Comparison of ENCODE assay signal across 9 mouse cellular contexts in the genomic region with DNA sequence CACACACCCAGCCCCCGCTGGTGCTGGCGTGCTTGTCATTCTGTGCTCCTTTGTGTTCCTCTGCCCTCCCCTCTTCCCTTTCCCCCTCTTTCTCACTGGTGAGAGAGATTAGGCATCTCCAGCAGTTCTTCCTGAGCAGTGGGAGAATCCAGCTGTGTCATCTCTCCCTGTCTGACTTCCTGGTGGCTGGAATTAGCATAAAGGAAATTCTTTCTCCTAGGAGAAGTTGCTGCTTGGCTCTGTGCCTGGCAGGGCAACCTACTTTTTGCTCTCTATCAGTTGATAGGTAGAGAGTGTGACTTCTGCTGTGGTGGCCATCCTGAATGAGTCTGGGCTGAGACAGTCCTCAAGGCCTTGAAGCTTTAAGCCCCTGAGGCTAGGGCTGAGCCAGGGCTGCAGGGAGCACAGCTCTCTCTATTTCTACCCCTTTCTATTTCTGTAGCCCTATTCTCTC.
DNase-seq lines count a peak whose midpoint lies in the region; ATAC-seq and TF ChIP-seq lines count a peak whose summit lies in the region.
"Had no signal": no experiment of that assay in that cellular context is flagged by ENCODE, and none has a peak within 500 bp of the region (broad histone marks: within the 10 kb centered on the region; RNA-seq: fewer than 3 reads in every experiment).

No protein-coding gene starts in this region.

- no peak overlapping the region for H3K9ac ChIP-seq in forebrain, embryonic 12.5 days
- H3K9ac ChIP-seq in lung, embryonic 14.5 days = no peak overlapping the region
- H3K9ac ChIP-seq in kidney, postnatal 0 days (ENCODE audit: low read depth, low read length) = no peak overlapping the region

- H3K36me3 ChIP-seq in forebrain, embryonic 10.5 days (replicated peaks) = no peaks in the 10 kb centered on the region
- no peaks in the 10 kb centered on the region for H3K36me3 ChIP-seq in forebrain, embryonic 12.5 days (replicated peaks)
- no peaks in the 10 kb centered on the region for H3K36me3 ChIP-seq in lung, embryonic 14.5 days (ENCODE audit: insufficient read depth)
- H3K36me3 ChIP-seq in kidney, postnatal 0 days (ENCODE audit: insufficient read depth, low read length) = no peaks in the 10 kb centered on the region

- no peak for TF ChIP-seq CTCF in lung, embryonic 14.5 days (IDR thresholded peaks at IDR 0.05; ENCODE audit: low read depth)
- no peak for TF ChIP-seq CTCF in lung, adult 2 months (IDR thresholded peaks at IDR 0.05; ENCODE audit: insufficient read depth, low read length)
- no peak for TF ChIP-seq CTCF in kidney, postnatal 0 days (IDR thresholded peaks at IDR 0.05; ENCODE audit: low read depth)

- H3K4me2 ChIP-seq in forebrain, embryonic 12.5 days = no peak overlapping the region
- no peak overlapping the region for H3K4me2 ChIP-seq in lung, embryonic 14.5 days
- no peak overlapping the region for H3K4me2 ChIP-seq in kidney, postnatal 0 days (ENCODE audit: low read length)

- WGBS in forebrain, embryonic 10.5 days = 10% methylated on average over 2 of the region's 2 CpGs
- 0% methylated on average over 2 of the region's 2 CpGs for WGBS in forebrain, embryonic 12.5 days
- 17% methylated on average over 2 of the region's 2 CpGs for WGBS in lung, embryonic 14.5 days
- WGBS in lung, adult 2 months = 24% methylated on average over 2 of the region's 2 CpGs
- 27% methylated on average over 2 of the region's 2 CpGs for WGBS in kidney, postnatal 0 days

- no peak for ATAC-seq in forebrain, embryonic 12.5 days (ENCODE audit: low FRiP score)
- ATAC-seq in lung, embryonic 14.5 days (ENCODE audit: insufficient read depth) = peak; percentile 88; the same call in 1 of the 2 replicates
- ATAC-seq in kidney, postnatal 0 days (replicated peaks; ENCODE audit: low FRiP score, low read depth) = peak; percentile 40; the same call in 1 of the 2 replicates
- ATAC-seq in megakaryocyte, adult 5-6 weeks (ENCODE audit: poor library complexity, severe bottlenecking) = no peak

- peaks cover 25% of the 10 kb centered on the region for H3K4me1 ChIP-seq in forebrain, embryonic 10.5 days
- peaks cover 11% of the 10 kb centered on the region for H3K4me1 ChIP-seq in forebrain, embryonic 12.5 days
- H3K4me1 ChIP-seq in lung, embryonic 14.5 days (ENCODE audit: insufficient read depth) = no peaks in the 10 kb centered on the region
- no peaks in the 10 kb centered on the region; the same call in none of the 2 replicates for H3K4me1 ChIP-seq in lung, adult 2 months (ENCODE audit: control insufficient read depth, insufficient read depth, low read length)
- H3K4me1 ChIP-seq in kidney, postnatal 0 days (replicated peaks; ENCODE audit: insufficient read depth, low read length) = peaks cover 8% of the 10 kb centered on the region; the same call in 1 of the 2 replicates

- no peak for DNase-seq in forebrain, embryonic 10.5 days (ENCODE audit: extremely low spot score, low spot score)
- peak; percentile 80 for DNase-seq in lung, embryonic 14.5 days
- DNase-seq in lung, adult 2 months = no peak
- peak; percentile 78 for DNase-seq in kidney, postnatal 0 days (ENCODE audit: low spot score)
- DNase-seq in retina, postnatal 1 day = peak; percentile 28
- no peak for DNase-seq in layer of hippocampus, adult 9-10 months (ENCODE audit: low spot score)

- no peaks in the 10 kb centered on the region for H3K9me3 ChIP-seq in forebrain, embryonic 10.5 days
- H3K9me3 ChIP-seq in forebrain, embryonic 12.5 days = no peaks in the 10 kb centered on the region
- H3K9me3 ChIP-seq in lung, embryonic 14.5 days (ENCODE audit: low read depth, low read length) = no peaks in the 10 kb centered on the region
- no peaks in the 10 kb centered on the region for H3K9me3 ChIP-seq in kidney, postnatal 0 days (replicated peaks; ENCODE audit: low read length)

- H3K4me3 ChIP-seq in forebrain, embryonic 10.5 days = no peak overlapping the region
- no peak overlapping the region for H3K4me3 ChIP-seq in forebrain, embryonic 12.5 days (replicated peaks)
- H3K4me3 ChIP-seq in lung, embryonic 14.5 days (ENCODE audit: low read depth, low read length) = no peak overlapping the region
- H3K4me3 ChIP-seq in lung, adult 2 months (replicated peaks; ENCODE audit: extremely low read depth, low read depth, low read length) = no peak overlapping the region
- H3K4me3 ChIP-seq in kidney, postnatal 0 days (replicated peaks; ENCODE audit: low read depth, low read length) = no peak overlapping the region
- H3K4me3 ChIP-seq: megakaryocyte, embryonic 14.5 days had no signal

- H3K27ac ChIP-seq in forebrain, embryonic 10.5 days = peak overlapping the region; percentile 51
- no peak overlapping the region for H3K27ac ChIP-seq in forebrain, embryonic 12.5 days
- H3K27ac ChIP-seq in lung, embryonic 14.5 days (ENCODE audit: low read depth) = peak overlapping the region; percentile 18; the same call in 1 of the 2 replicates
- no peak overlapping the region for H3K27ac ChIP-seq in kidney, postnatal 0 days

- TF ChIP-seq POLR2A in lung, adult 2 months (IDR thresholded peaks at IDR 0.05; ENCODE audit: borderline replicate concordance, extremely low read depth, low read depth, low read length) = no peak

- H3K27me3 ChIP-seq in forebrain, embryonic 10.5 days (ENCODE audit: poor library complexity, severe bottlenecking) = no peaks in the 10 kb centered on the region
- H3K27me3 ChIP-seq in forebrain, embryonic 12.5 days = no peaks in the 10 kb centered on the region
- no peaks in the 10 kb centered on the region for H3K27me3 ChIP-seq in lung, embryonic 14.5 days (ENCODE audit: insufficient read depth, low read length)
- H3K27me3 ChIP-seq in kidney, postnatal 0 days (ENCODE audit: insufficient read depth, low read length) = no peaks in the 10 kb centered on the region
- H3K27me3 ChIP-seq: megakaryocyte, embryonic 14.5 days had no signal

Comparison
In these comparisons a context has a peak if more than half of its experiments do, and no peak if none do; other contexts are left out.
1. DNase-seq: peak in lung, embryonic 14.5 days (single experiment), kidney, postnatal 0 days (single experiment) and retina, postnatal 1 day (single experiment); none in forebrain, embryonic 10.5 days (single experiment), lung, adult 2 months (single experiment) and layer of hippocampus, adult 9-10 months (single experiment).
2. H3K27ac ChIP-seq: peak in forebrain, embryonic 10.5 days (single experiment) and lung, embryonic 14.5 days (single experiment); none in forebrain, embryonic 12.5 days (single experiment) and kidney, postnatal 0 days (single experiment).
3. ATAC-seq: peak in lung, embryonic 14.5 days (single experiment) and kidney, postnatal 0 days (single experiment); none in forebrain, embryonic 12.5 days (single experiment) and megakaryocyte, adult 5-6 weeks (single experiment).